Mouse (Mus musculus) embryo, embryonic 11 days (tissue): ENCODE measurements around the gene Psmb7.

ENCODE experiments used
- DNase-seq: peaks from one replicate; pipeline ENCODE4 v3.0.0-alpha.2; 2015

Psmb7 gene

GRCm38 (mm10) chr2:38543158-38543557 is 100.7 kb downstream of the Psmb7 start:
- no peak for DNase-seq

- DNase-seq, result no peak
Measured at GRCm38 (mm10) chr2:38542366-38542765, 101.5 kb downstream of the Psmb7 start.

- DNase-seq, result no peak
Measured at GRCm38 (mm10) chr2:38541570-38541969, 102.3 kb downstream of the Psmb7 start.

- DNase-seq, result no peak
Measured at GRCm38 (mm10) chr2:38541101-38541500, 102.8 kb downstream of the Psmb7 start.

GRCm38 (mm10) chr2:38540666-38541065 is 103.2 kb downstream of the Psmb7 start:
- DNase-seq, result no peak

- no peak for DNase-seq
Measured at GRCm38 (mm10) chr2:38539677-38540076, 104.2 kb downstream of the Psmb7 start.
